Mouse (Mus musculus) testis, adult 2 months (tissue): Measurements from ENCODE around the gene Lrrc9. TPM values are rescaled to one million over a fixed set of nuclear protein-coding genes. Genes with fewer than 3 reads are reported as not detected.

Experiments
- H3K27ac ChIP-seq: fragments of 200-500 bp; 2 replicates; pipeline ENCODE4 v1.5.1; 2012; ENCODE audit warnings: low read depth, low read length; ENCODE audit not compliant: control insufficient read depth, insufficient read depth
- H3K27me3 ChIP-seq: fragments of 200-500 bp; 2 replicates; pipeline ENCODE4 v1.6.1; 2012; ENCODE audit warnings: mild to moderate bottlenecking, low read length, moderate library complexity; ENCODE audit not compliant: control insufficient read depth, insufficient read depth
- H3K36me3 ChIP-seq: fragments of 200-500 bp; 2 replicates; pipeline ENCODE4 v1.6.1; 2012; ENCODE audit warnings: mild to moderate bottlenecking, low read length; ENCODE audit not compliant: control insufficient read depth, insufficient read depth
- H3K4me1 ChIP-seq: fragments of 200-500 bp; 2 replicates; pipeline ENCODE4 v1.6.1; 2012; ENCODE audit warnings: low read length; ENCODE audit not compliant: control insufficient read depth, insufficient read depth
- H3K4me3 ChIP-seq: fragments of 200-500 bp; 2 replicates; pipeline ENCODE4 v1.5.1; 2012; ENCODE audit warnings: low read depth, mild to moderate bottlenecking, low read length, moderate library complexity, mixed read lengths; ENCODE audit not compliant: control insufficient read depth
- CTCF ChIP-seq: fragments of 200-500 bp; IDR thresholded peaks from 2 replicates; pipeline ENCODE4 v1.5.1; 2012; ENCODE audit warnings: low read depth, mild to moderate bottlenecking, inconsistent platforms, low read length, moderate library complexity; ENCODE audit not compliant: control insufficient read depth, insufficient read depth, insufficient replicate concordance
- POLR2A ChIP-seq: fragments of 200-500 bp; IDR thresholded peaks from 2 replicates; pipeline ENCODE4 v1.6.1; 2012; ENCODE audit warnings: low read depth, mild to moderate bottlenecking, inconsistent platforms, low read length, moderate library complexity; ENCODE audit not compliant: control insufficient read depth
- polyA plus RNA-seq: library from polyadenylated mRNA; depleted of rRNA; stranded (reverse); fragments of >200 nt; gene quantifications from 2 replicates; pipeline ENCODE4 v1.2.3, GENCODE M21; 2012

Lrrc9 gene
- polyA plus RNA-seq, 1 experiment, result 73.4 TPM

- Histone ChIP-seq H3K27ac (no peak overlapping the region), H3K36me3 (no peaks in the 10 kb centered on the region)
Observed at GRCm38 (mm10) chr12:72515446-72515845, 73.8 kb downstream of the Lrrc9 start.

GRCm38 (mm10) chr12:72518114-72518728 lies 76.6 kb downstream of the Lrrc9 start:
- no peaks in the 10 kb centered on the region for H3K4me1 ChIP-seq
- H3K27me3 ChIP-seq, result no peaks in the 10 kb centered on the region
- no peak overlapping the region for H3K27ac ChIP-seq
- no peak overlapping the region for H3K4me3 ChIP-seq
- no peaks in the 10 kb centered on the region for H3K36me3 ChIP-seq
- TF ChIP-seq CTCF (no peak), POLR2A (no peak)

More at GRCm38 (mm10) chr12:72515446-72515845, 73.8 kb downstream of the Lrrc9 start:
- H3K27me3 ChIP-seq, result no peaks in the 10 kb centered on the region
- TF ChIP-seq CTCF (no peak), POLR2A (no peak)
- no peaks in the 10 kb centered on the region for H3K4me1 ChIP-seq
- no peak overlapping the region for H3K4me3 ChIP-seq

GRCm38 (mm10) chr12:72519352-72519751 lies 77.7 kb downstream of the Lrrc9 start:
- Histone ChIP-seq H3K27me3 (no peaks in the 10 kb centered on the region), H3K4me3 (no peak overlapping the region), H3K36me3 (no peaks in the 10 kb centered on the region), H3K27ac (no peak overlapping the region), H3K4me1 (no peaks in the 10 kb centered on the region)
- TF ChIP-seq POLR2A, result no peak
- TF ChIP-seq CTCF, result no peak

- TF ChIP-seq POLR2A, result no peak
- no peak for TF ChIP-seq CTCF
- H3K36me3 ChIP-seq, result no peaks in the 10 kb centered on the region
- H3K4me1 ChIP-seq, result no peaks in the 10 kb centered on the region
- no peaks in the 10 kb centered on the region for H3K27me3 ChIP-seq
- no peak overlapping the region for H3K4me3 ChIP-seq
- no peak overlapping the region for H3K27ac ChIP-seq
Observed at GRCm38 (mm10) chr12:72519855-72520254, 78.2 kb downstream of the Lrrc9 start.

GRCm38 (mm10) chr12:72520645-72521044 lies 79.0 kb downstream of the Lrrc9 start:
- Histone ChIP-seq H3K4me1 (no peaks in the 10 kb centered on the region), H3K27ac (no peak overlapping the region), H3K36me3 (no peaks in the 10 kb centered on the region), H3K4me3 (no peak overlapping the region), H3K27me3 (no peaks in the 10 kb centered on the region)
- TF ChIP-seq POLR2A (no peak), CTCF (peak; percentile 13; the same call in 1 of the 2 replicates)

GRCm38 (mm10) chr12:72525588-72525987 lies 83.9 kb downstream of the Lrrc9 start:
- Histone ChIP-seq H3K27me3 (no peaks in the 10 kb centered on the region), H3K36me3 (no peaks in the 10 kb centered on the region), H3K27ac (no peak overlapping the region), H3K4me3 (no peak overlapping the region), H3K4me1 (peaks cover 2% of the 10 kb centered on the region; the same call in 1 of the 2 replicates)
- no peak for TF ChIP-seq CTCF
- TF ChIP-seq POLR2A, result no peak

GRCm38 (mm10) chr12:72532303-72532702 lies 90.6 kb downstream of the Lrrc9 start:
- Histone ChIP-seq H3K27ac (no peak overlapping the region), H3K36me3 (no peaks in the 10 kb centered on the region), H3K4me3 (no peak overlapping the region), H3K27me3 (no peaks in the 10 kb centered on the region), H3K4me1 (peaks cover 2% of the 10 kb centered on the region; the same call in 1 of the 2 replicates)
- TF ChIP-seq CTCF, result no peak
- no peak for TF ChIP-seq POLR2A
